Mouse (Mus musculus) stomach, postnatal 0 days (tissue): ENCODE measurements around the gene Polr3f.

ENCODE experiments used
- CTCF ChIP-seq: IDR thresholded peaks from 2 replicates; pipeline ENCODE4 v1.5.1; 2016; ENCODE audit warnings: antibody characterized with exemption, low read depth, mild to moderate bottlenecking, moderate library complexity
- EP300 ChIP-seq: optimal IDR thresholded peaks from 2 replicates; pipeline ENCODE3; 2016; ENCODE audit warnings: antibody characterized with exemption

GRCm38 (mm10) chr2:144489342-144489741 is 38.2 kb upstream of the Polr3f start:
- TF ChIP-seq CTCF (no peak), EP300 (no peak)
